Mouse (Mus musculus): ENCODE measurements around the gene Cish.

- no peak for TF ChIP-seq CTCF (IDR thresholded peaks at IDR 0.05; ENCODE audit: control insufficient read depth, insufficient read depth, low read length)
- no peak for TF ChIP-seq POLR2A (IDR thresholded peaks at IDR 0.05; ENCODE audit: borderline replicate concordance, control insufficient read depth, low read depth, low read length)
Measured at GRCm38 (mm10) chr9:107254925-107255324, 40.9 kb upstream of the Cish start.

Data from bone marrow, adult 2 months (tissue).